Mouse (Mus musculus): Measurements from ENCODE around the gene Map7. TPM values are rescaled to one million over a fixed set of nuclear protein-coding genes. Genes with fewer than 3 reads are reported as not detected.

Gene Map7
- total RNA-seq, 1 experiment from 2014 or later: 15.8 TPM

GRCm38 (mm10) chr10:20149121-20149834 is 1.0 kb downstream of the Map7 start:
- 0 out of 2 replicates have a peak, but pooled peaks have one; percentile 14 for ATAC-seq (ENCODE audit: extremely low read depth, insufficient number of reproducible peaks, low FRiP score, poor library complexity, severe bottlenecking)

GRCm38 (mm10) chr10:20149835-20150355 is 1.6 kb downstream of the Map7 start:
- no peak for ATAC-seq (ENCODE audit: extremely low read depth, insufficient number of reproducible peaks, low FRiP score, poor library complexity, severe bottlenecking)

- ATAC-seq (ENCODE audit: extremely low read depth, insufficient number of reproducible peaks, low FRiP score, poor library complexity, severe bottlenecking): no peak
Observed at GRCm38 (mm10) chr10:20152131-20152530, 3.9 kb downstream of the Map7 start.

DNA sequence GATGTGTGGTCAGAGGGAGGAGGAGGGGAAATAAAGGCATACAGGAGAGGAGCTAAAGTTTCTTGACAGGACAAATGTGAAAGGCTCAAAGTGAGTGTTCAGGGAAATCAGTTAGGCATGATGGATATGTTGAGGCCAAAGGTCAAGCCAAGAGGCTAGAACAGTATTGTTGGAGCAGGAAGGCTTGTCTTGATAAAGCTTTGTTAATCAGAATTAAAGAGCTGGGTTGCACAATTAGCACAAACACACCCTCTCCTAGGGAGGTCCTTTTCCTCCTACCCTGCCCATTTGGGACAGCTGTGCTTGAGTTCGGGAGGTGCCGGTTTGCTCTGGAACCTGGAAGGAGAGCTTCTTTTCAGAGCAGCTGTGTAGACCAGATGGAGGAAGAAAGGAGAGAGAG is 5.2 kb downstream of the Map7 start:
- ATAC-seq (ENCODE audit: extremely low read depth, insufficient number of reproducible peaks, low FRiP score, poor library complexity, severe bottlenecking): no peak

DNA sequence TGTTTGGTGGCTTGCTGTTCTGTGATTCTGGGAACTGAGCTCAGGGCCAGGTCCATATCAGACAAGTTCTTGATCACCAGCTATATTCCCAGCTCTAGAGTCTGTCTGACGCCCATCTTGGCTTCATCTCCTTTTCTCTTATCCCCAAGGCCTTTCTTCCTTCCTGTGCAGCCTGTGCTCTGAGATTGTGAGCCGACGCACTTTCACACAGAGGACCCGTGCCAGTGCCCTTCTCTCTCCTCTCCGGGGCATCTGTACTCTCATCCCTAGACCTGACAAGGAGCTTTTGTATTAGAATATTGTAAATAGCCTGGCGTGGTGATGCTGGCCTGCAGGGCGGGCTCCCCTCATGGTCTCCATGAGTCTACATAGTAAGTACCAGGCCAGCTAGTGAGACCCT is 7.1 kb downstream of the Map7 start:
- ATAC-seq (ENCODE audit: extremely low read depth, insufficient number of reproducible peaks, low FRiP score, poor library complexity, severe bottlenecking): no peak

GRCm38 (mm10) chr10:20157021-20157726 is 8.9 kb downstream of the Map7 start:
- ATAC-seq (ENCODE audit: extremely low read depth, insufficient number of reproducible peaks, low FRiP score, poor library complexity, severe bottlenecking): no peak

- ATAC-seq (ENCODE audit: extremely low read depth, insufficient number of reproducible peaks, low FRiP score, poor library complexity, severe bottlenecking): no peak
Observed at GRCm38 (mm10) chr10:20158756-20159155, 10.5 kb downstream of the Map7 start.

- ATAC-seq (ENCODE audit: extremely low read depth, insufficient number of reproducible peaks, low FRiP score, poor library complexity, severe bottlenecking): no peak
Observed at GRCm38 (mm10) chr10:20159308-20159707, 11.0 kb downstream of the Map7 start.

- ATAC-seq (ENCODE audit: extremely low read depth, insufficient number of reproducible peaks, low FRiP score, poor library complexity, severe bottlenecking): no peak
Observed at GRCm38 (mm10) chr10:20160914-20161313, 12.6 kb downstream of the Map7 start.

- ATAC-seq (ENCODE audit: extremely low read depth, insufficient number of reproducible peaks, low FRiP score, poor library complexity, severe bottlenecking): no peak
Observed at GRCm38 (mm10) chr10:20164810-20165209, 16.5 kb downstream of the Map7 start.

DNA sequence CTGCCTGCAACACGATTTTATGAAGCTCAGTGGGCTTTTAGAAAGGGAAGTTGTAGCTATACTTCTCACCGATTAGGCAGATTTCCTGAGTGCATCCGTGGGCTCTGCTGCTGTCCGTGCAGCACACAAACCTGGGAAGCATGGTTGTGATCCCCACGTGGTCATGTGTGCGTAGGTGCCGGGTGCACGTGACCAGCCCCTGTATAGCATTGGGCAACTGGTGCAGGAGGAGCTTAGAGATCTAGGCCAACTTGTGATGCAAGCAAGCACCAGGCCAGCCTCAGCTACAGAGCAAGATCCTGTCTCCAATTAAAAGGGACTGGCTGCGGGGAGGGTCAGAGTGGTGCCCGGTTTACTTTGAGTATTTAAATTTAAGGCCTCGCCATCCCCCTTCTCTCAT is 18.5 kb downstream of the Map7 start:
- no peak for ATAC-seq (ENCODE audit: extremely low read depth, insufficient number of reproducible peaks, low FRiP score, poor library complexity, severe bottlenecking)

DNA sequence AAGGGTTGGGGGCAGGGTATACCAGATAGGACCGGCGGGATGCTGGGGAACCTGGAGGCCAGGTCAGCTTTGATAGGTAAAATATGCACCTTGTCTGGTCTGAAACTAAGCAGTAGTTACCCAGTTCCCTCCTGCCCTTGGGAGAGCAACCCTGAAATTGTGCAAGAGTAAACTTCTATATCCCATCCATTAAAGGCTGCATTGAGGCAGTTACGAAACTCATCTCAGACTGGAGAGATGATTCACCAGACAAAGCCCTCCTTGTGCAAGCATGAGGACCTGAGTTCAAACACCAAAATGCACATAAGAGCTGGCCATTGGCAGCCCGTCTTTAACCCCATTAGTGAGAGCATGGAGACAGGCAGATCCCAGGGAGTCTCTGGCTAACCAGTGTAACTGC is 19.2 kb downstream of the Map7 start:
- no peak for ATAC-seq (ENCODE audit: extremely low read depth, insufficient number of reproducible peaks, low FRiP score, poor library complexity, severe bottlenecking)

DNA sequence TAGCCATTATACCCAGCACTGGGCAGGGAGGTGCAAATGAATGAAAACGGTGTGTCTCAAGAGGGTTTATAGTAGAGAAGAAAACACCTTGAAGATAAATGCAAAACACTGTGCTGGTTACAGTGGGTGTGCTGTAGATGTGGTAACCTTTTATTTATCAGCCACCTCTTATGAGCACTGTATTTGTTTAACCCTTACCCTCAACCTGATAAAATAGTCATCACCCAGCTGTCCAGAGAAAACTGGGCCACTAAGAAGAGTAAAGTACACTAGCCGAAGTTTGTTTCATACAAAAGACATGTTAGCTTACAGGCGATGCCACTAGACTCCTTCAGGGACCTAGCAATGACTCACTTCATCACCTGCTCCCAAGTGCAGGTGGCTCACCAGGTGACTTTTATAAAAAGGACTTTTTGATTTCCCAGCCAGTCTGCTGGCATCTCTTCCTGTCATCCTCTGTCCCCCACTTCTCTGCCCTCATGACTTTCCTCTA is 21.0 kb downstream of the Map7 start:
- ATAC-seq (ENCODE audit: extremely low read depth, insufficient number of reproducible peaks, low FRiP score, poor library complexity, severe bottlenecking): no peak

GRCm38 (mm10) chr10:20169927-20170604 is 21.8 kb downstream of the Map7 start:
- no peak for ATAC-seq (ENCODE audit: extremely low read depth, insufficient number of reproducible peaks, low FRiP score, poor library complexity, severe bottlenecking)

DNA sequence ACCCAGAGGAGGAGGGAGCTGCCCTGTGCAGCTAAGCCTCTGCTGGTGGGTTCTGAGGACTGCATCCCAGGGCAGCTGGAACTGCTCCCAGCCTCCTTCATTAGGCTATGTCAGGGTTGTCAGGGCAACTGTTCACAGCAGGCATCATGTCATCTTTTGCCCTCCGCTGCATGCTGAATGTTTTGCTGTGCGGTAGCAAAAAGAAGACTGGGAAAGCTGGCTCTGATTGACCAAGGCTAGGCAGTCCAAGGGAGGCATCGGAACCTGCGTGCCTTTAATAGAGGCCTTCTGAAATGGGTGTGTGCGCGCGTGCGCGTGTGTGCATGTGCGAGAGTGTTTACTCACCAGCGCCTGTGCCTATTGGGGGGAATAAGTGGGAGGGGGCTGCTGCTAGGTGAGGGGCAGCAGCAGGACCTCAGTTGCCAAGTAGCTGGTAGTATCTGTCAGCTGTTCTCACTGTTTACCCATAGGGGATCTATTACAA is 22.4 kb downstream of the Map7 start:
- no peak for ATAC-seq (ENCODE audit: extremely low read depth, insufficient number of reproducible peaks, low FRiP score, poor library complexity, severe bottlenecking)

GRCm38 (mm10) chr10:20171209-20171608 is 22.9 kb downstream of the Map7 start:
- ATAC-seq (ENCODE audit: extremely low read depth, insufficient number of reproducible peaks, low FRiP score, poor library complexity, severe bottlenecking): no peak

DNA sequence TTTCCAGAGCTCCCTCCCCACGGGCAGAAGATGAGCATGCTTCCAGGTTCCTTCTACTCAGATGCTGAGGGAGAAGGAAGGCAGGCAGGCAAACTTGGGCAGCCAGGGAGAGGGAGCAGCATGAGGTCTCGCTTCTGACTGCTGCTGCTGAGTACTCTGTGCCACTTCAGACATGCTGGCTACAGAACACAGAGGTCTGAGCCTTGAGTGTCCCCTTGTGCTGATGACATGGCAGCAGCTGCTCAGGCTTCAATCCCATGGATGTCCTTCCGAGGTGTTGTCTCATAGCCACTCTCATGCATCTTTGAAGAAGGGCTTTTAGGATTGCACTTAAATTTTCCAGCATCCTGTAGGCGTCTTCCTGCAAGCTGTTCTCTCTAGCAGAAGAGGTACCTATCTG is 23.5 kb downstream of the Map7 start:
- no peak for ATAC-seq (ENCODE audit: extremely low read depth, insufficient number of reproducible peaks, low FRiP score, poor library complexity, severe bottlenecking)

GRCm38 (mm10) chr10:20173733-20174132 is 25.5 kb downstream of the Map7 start:
- ATAC-seq (ENCODE audit: extremely low read depth, insufficient number of reproducible peaks, low FRiP score, poor library complexity, severe bottlenecking): no peak

DNA sequence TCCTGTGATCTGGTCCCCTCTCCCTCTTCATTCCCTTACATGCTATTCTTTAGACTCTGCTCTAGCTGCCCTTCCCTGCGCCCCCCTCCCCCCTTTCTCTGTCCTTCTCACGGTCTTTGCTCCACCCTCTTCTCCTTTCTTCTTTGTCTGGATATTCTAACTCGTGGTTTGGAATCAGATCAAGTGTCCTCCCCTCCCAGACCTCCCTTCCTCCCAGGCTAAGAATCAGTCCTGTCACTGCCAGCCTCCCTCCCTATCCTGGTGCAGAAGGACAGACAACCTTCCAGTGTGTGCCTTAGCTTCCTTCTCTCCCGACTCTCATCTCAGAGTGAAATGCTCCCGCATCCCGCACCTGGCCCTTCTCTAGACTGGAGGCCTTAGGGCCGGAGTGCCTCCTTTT is 27.8 kb downstream of the Map7 start:
- ATAC-seq (ENCODE audit: extremely low read depth, insufficient number of reproducible peaks, low FRiP score, poor library complexity, severe bottlenecking): no peak
